Mouse (Mus musculus) frontal cortex, postnatal 25 days (tissue): Measurements from ENCODE around the gene Naaa.

ENCODE experiments used
- DNase-seq, 2 experiments: peaks; one replicate each; pipeline ENCODE4 v3.0.0; 2022; ENCODE audit warnings: low spot score in 2 of 2

Gene Naaa

DNA sequence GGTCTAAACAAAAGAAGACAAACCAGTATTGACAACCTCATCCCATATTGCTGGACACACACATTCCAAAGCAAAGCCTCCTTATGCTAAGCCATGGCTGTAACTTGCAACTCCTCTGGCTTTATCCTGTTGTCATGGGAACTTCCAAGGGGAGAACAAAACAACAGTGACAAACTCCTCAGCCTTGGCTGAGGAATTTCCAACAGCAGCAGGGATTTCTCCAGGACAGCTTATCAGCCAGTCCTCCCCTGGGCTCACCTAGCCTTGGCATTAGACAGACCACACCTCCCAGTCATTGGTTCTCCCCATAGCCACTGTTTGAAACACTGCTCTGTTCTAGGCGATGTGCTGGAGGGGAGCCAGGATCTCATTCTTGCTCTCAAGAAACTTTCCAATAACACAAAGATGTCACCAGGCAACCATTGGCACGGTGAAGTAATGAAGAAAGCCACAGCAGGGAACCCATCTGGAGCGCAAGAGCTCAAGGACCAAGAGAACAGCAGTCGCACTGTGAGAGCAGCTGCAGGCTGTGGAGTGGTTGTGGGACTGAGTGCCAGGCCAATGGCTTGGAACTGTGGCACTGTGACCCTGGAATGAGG, 14.1 kb downstream of the Naaa start:
- peak; percentile 29 to 49 for DNase-seq

DNA sequence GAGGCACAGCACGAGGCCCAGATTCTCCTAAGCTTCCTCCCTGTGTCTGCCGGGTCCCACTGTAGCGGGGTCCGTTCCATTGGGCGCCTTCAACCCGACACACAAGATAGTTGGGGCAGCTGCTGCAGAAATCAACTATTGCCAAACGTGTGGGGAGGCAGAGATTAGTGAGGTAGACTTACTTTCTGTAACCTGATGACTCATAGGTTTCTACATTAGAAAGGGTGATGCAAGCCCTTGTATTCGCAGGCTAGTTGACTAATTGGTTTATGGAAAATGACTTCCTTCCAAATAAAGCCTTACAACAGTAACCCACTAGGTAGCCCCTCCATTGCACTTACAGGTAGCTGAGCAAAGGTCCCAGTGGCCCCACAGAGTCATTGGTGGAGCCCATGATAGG, 15.3 kb downstream of the Naaa start:
- no peak for DNase-seq

DNA sequence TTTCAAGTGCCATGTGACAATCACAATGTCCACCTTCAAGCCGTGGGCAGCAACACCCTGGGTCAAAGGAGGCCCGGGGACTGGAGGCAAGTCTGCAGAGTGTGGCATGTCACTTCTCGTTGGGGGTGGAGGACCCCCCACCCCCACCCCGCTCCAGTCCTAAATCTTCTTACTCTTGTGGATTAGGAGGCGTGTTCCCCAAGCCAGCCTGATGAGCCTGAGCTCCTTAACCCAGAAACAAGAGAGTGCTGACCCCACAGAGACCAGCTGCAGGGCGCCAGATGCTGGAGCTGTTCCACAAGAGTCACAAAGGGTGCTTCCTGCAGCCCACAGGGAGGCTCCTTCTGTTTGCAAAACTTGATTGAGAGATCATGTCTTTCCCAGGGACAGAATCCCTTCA, 21.8 kb downstream of the Naaa start, which contains the start of gene Ppef2:
Gene Ppef2, minus strand, starts transcription at position 61 of the 400 bp plus-strand sequence.
- no peak for DNase-seq

DNA sequence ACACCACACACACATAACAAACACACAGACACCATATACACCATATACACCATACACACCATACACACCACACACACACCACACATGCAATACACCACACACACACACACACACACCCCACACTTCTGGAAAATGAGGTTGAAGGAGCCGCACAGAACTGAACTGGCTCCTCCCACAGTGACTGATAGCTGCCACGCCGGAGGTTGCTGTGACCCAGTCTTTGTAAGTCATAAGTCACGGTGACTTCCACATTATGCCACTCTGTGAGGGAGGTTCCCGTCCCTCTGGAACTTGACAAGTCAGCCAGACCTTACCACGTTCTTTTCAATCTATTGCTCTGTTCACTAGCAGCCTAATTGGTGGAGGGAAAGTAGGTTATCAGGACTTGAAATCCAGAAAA, 23.5 kb downstream of the Naaa start:
- no peak for DNase-seq

DNA sequence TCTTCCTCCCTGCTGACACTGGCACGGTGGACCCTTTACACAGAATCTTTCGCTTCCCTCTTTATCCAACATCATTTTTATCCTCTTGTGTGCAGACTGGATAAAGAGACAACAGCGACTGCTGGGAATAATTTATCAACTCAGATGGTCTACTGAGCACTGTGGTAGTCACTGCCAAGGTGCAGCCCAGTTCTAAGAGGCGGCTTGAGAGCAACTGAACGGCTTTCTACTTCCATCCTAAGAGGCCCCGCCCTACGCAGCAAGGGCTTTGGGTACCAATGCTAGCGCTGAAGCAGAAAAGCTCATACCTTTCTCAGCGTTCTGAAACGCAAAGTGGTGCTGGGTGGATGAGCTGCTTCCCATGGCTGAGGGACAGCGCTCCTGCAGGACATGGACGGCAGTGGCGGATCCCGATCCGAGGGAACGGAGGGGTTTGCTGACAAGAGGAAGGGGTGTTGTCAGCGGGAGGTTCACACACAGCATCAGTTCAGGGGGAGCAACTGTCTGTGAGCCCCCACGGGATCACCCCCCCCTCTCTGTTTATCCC, 25.1 kb downstream of the Naaa start:
- no peak for DNase-seq

DNA sequence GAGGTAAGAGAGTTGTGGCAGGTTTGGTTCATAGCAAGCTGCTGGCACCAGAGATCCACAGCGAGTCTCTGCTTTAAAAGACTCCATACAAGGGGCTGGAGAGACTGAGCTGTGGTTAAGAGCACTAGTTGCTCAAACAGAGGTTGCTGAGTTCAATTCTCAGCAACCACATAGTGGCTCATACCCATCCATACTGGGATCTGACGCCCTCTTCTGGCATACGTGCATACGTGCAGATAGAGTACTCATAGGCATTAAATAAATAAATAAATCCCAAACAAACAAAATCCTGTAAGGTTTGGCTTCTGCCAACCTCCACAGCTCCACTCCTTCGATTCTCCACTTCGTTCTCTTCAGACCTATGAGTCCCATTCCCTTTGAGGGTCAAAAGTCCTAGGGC, 25.9 kb downstream of the Naaa start:
- DNase-seq, result no peak

DNA sequence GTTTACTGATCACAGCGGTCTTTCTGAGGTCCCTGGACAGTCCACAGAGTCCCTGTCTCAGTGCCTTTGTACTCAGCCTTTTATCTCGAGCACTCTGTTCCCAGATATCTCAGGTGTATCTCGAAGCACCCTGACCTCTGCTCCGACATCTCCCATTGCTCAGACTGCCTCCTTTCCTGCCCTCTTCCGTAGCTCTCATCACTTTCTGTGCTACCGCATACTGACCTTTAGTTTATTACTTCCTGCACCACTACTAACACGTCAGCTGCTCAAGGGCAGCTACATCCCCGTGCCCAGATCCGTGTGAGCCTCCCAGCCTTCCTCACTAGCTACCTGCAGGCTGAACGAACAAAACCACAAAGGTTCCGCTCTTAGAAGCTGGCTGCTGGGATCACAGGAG, 29.4 kb downstream of the Naaa start:
- DNase-seq, result no peak

DNA sequence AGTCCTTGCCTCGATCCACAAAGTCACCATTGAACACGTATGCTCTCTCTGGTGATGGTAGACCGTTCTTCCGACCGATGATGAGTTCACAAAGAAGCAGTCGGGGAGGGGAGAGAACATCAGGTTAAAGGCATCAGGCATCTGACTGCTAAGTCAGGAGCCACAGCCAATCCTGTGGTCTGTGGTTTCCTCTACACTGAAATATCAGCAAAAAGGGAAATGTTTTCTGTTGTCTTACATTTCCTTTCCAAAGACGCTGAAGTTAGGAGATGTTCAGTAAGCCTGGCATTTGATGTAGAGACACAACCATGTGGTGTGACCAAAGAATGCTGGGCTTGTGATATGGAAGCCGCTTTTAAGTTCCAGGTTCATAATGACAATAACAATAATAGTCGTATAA, 32.5 kb downstream of the Naaa start:
- no peak for DNase-seq

DNA sequence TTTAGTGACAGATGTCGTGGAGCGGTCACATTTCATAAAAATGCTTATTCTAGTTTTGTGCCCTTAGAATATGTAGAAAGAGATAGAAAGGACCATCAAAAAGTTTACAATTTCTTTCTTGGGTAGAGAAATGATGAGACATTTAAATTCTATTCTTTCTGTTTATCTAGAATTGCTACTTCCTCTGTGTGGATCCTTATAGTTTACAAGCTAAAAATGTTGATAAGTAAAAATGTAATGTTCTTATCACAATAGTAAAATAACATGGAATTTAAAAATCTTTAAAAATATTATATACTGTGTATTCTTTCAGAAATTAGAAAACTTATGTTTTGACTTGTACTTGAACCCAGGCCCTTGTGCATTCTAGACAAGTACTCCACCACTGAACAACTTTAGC, 33.1 kb downstream of the Naaa start:
- no peak for DNase-seq

DNA sequence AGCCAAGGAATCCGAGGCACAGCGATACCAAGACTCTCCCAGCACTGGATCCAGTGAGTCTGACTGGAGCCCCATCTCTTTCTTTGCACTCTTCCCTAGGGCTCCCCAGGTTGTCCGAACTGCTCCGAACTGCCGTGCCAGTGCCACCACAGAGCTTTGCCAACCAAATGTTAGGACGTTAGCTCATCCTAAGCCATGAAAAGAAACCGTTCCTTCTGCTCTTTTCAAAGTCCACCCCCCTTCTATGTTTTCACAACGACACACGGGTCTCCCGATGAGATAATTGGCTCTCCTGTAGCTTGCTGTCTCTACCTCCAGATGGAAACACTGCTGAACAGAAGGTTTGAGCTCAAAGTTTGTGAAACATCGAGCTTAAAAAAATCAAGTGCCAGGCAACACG, 37.2 kb downstream of the Naaa start:
- DNase-seq, result no peak

DNA sequence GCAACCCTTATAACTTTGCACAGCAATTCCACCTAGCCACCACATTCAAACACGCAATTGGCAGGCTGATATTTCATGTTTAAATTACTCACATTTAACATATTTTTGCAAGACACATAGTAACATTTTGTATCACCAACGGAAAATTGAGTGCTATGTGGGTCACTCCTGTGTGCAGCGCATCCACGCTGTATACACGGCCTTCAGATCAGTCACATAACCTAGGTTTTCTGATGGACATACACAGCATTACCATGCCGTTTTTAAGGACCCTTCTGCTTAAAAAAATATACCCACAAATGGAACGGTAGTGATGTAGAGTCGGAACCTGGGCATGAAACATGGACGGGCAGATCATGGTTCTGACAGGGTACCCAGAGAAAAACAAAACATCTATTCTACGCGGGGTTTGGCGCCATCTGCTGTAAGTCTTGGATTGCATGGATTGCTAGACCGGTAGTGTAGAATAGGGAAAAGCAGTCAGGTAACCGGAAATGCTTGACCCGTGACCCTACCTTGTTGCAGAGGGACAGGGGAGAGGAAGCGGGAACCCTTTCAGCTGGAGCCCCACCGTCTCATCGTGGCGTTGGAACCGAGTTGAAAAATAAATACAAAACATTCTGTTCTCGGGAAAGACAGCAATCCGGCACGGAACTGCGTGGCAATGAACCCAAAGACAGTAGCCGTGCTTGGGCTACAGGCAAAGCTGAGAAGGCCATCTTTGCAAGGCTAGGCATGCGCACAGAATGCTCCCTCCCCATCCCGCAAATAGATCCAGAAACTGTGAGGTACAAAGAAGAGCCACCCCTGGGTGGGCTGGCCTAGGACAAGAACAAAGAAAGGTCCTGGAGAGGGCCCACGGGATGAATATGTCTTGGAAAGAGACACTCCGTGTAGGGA, 38.4 kb downstream of the Naaa start:
- DNase-seq, result peak; percentile 68 to 72

DNA sequence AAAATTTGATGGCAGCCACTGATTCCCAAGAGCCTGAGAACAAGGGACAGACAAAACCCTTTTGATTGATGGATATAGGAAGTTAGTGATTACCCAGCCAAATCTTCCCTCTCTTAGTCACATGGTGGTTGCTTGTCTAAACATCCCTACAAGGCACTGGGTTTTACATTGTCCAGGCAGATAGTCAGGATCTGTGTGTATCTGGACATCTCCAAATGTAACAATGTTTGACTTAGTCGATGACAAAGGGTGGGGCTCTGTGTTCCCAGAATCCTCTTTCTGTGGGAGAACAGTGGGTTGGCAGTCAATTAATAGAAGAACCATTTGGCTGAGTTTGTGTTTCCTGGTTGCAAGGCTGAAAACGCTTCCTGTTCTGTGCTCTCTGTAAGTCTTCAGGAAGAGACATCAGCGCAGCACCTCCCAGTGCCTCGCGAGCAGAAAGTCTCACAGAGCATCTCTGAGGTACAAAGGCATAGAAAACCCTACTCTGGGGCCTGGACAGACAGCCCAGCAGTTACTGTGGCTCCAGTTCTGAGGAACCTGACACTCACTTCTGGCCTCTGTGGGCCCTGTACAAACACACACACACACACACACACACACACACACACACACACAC, 42.9 kb downstream of the Naaa start:
- DNase-seq, result no peak

DNA sequence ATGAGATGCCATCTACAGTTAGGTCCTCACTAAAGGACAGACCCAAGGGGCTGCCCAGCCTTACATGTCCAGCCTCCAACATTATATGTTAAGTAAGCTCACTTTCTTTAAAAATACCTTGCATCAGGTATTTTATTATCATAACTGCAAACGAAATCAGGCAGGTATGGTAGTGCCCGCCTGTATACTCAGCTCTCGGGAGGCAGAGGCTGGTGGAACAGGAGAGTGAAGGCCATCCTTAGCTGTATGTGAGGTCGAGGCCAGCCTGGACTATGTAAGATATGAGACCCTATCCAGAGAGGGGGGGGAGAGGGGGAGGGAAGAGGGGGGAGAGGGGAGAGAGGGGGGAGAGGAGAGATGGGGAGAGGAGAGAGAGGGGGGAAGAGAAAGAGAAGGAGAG, 44.6 kb downstream of the Naaa start:
- no peak for DNase-seq

DNA sequence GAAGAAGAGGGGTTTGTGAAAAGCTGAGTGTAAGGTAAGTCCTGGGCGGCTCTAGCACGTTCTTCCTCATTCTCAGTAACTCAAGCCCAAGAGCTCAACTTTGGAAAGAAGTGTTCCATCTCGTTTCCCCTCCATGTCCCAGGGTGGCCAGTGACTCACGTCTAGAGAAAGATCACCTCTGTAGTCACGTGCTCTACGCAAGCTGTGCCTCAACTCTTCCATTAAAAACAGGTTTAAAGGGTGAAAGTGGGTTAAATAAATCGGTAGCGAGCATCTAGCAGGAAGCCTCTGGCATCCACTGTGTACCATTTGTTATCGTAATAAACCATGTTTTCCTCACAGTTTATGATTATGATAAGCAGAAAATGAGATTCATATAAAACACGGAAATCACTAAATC, 46.1 kb downstream of the Naaa start:
- no peak for DNase-seq

DNA sequence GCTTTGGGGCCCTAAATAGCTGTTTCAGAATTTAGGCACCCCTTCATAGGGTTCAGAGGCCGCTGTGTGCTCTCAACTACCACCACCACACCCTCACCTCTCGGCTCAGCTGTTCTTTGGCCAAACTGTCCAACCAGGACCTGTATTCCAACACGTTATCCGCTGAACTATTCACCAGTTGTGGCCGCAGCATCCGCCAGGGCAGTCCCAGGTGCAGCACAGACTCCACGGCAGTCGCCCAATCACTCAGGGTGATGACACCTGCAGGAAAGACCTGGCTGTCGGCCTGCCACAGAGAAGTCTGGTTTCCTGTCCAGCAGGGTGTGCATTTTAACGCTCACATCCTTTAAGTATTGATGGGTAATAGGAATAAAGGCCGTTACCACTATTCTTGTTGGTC, 47.7 kb downstream of the Naaa start:
- DNase-seq, result no peak

DNA sequence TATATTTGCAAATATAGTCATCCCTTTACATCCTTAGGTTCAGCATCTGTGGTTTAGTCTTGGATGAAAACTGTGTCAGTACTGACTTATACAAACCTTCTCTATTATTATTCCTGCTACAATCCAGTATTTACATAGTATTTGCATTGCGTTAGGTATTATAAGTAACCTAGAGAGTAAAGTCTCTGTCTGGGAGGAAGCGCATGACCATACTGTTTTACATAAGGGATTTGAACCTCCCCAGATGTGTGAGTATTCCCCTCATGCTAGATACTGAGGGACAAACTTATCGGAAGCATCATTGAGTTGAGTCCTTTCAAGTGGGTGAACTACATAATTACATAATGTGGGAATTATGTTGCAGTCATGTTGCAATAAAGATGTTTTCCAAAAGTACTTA, 48.5 kb downstream of the Naaa start:
- DNase-seq, result no peak

DNA sequence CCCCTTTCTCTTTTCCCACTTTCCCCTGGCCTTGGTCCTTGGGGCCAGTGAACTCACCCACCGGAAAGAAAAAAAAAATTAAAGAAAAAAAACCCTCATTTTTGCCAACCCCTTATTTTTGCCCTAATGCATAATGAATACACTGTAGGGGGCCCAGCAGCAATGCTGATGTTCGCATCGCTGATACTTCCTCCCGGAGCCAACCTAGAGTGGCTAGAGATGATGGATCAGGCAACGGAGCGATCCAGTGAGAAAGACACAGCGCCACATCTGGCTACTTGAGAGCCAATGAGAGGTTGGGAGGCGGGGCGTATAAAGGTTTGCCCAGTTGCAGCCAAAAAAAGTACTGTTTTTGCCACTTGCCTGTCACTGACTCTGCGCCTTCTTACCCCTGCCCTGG, 49.2 kb downstream of the Naaa start:
- DNase-seq, result no peak

DNA sequence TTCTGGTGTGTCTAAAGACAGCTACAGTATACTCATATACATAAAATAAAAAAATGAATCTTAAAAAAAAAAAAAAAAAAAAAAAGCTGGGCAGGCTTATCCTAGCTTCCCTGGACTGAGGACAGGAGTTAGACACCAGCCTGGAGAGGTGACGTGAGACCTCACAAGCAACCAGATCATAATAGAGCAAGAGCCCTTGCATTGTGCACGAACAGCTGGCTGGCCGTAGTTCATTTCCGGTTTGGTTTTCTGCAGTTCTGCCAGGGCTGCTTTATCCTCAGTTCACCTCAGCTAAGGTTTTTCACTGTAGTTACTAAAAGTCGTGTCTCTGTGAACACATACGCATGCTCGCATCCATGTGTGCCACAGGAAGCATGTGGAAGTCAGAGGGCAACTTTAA, 50.2 kb downstream of the Naaa start:
- DNase-seq, result no peak

DNA sequence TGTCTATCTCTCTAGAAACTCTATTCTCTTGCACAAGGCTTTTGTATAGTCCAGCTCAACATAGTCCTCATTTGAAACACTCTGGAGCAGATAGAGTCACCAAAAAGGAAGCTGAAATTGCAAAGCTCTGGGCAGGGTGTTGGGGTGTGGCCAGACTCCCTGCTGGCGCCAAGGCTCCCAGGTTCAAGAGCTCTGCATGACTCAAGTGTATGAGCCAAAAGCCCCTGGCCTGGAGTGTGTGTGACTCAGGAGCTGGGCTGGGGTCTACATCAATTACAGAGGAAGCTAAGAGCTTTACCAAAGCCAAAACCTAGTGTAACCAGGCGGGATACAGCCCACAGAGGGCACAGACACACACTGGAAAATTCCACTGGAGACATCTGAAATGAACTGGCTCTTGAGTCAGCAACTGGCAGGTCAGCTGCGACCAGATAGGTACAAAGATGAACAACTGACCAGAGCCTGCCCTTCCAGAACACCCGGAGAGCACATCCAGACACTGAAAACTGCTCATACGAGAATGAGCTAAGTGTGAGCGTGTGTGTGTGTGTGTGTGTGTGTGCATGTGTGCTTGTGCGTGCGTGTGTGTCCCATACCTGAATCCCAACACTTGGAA, 57.6 kb downstream of the Naaa start:
- DNase-seq, result no peak

DNA sequence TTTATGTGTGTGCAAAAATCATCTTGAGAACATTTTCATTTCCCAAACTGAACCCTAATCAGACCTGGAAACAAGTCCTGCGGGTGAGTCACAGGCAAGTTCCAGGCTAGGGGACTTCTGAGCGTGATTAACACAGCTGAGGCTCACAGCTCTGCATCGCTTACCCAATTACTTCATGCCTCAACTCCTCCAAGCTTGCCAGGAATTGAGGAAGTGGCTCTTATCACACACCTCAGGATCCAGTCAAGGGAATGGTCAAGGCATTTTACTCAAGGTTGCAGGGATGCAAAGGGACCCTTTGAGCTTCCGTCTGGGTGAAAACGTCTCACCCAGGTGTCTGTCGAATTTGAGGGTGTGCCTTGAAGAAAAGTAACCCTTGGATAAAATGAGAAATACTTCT, 58.1 kb downstream of the Naaa start:
- DNase-seq, result no peak

DNA sequence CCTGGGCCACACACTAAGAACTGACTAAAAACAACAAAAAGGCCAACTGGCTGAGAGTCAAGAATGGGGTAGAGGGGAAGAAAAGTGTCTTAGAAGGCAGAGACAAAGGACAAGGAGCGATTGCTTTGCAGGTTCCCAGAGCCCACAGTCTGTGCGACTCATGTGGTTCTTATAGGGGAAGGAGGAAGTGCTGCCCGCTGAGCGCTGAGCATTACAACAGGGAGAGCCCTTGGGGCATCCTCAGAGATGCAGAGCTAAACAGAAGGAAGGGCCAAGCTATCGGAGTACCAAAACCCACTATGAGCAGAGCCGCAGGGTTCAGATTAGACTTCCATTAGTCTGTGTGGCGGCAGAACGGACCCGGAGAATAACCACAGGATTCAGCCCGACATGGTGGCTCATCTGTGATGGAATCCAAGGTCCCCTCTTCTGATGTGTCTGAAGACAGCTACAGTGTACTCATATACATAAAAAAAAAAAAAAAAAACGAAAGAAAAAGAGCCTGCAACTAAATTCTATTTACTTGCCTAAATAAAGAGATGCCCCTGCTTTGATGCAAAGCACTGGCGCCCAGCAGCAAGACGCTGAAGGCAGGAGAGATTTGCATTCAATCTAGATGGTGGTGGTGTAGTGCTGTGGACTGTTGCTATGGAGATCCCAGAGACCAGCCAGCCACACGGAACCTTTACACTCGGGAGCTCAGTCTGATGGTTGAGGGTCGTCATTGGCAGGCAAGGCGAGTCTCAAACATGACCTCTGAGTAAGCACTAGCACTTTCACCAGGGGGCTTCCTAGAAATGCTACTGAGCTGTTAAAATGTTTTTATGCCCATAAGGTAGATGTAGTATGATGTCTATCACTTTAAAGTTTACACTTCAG, 58.8 kb downstream of the Naaa start:
- DNase-seq, result no peak
